Mouse (Mus musculus) small intestine, adult 2 months (tissue): ENCODE results near the gene P2rx7.

ENCODE experiments used
- CTCF ChIP-seq: fragments of 200-500 bp; IDR thresholded peaks from 2 replicates; pipeline ENCODE4 v1.5.1; 2012; ENCODE audit warnings: low read depth, mild to moderate bottlenecking, control low read depth, inconsistent platforms, low read length, moderate library complexity, mixed read lengths; ENCODE audit not compliant: insufficient replicate concordance, insufficient read length; ENCODE audit errors: extremely low read depth
- POLR2A ChIP-seq: fragments of 200-500 bp; IDR thresholded peaks from 2 replicates; pipeline ENCODE4 v1.6.1; 2012; ENCODE audit warnings: low read depth, mild to moderate bottlenecking, control low read depth, inconsistent platforms, low read length, moderate library complexity

GRCm38 (mm10) chr5:122731991-122732673, 88.4 kb downstream of the P2rx7 start:
- TF ChIP-seq CTCF (no peak), POLR2A (no peak)
